ENCODE assay signal across 9 mouse cellular contexts in genomic region chr7:132735145-132735544, GRCm38 (mm10).
DNase-seq lines count a peak whose midpoint lies in the region; ATAC-seq and TF ChIP-seq lines count a peak whose summit lies in the region.
"Had no signal": no experiment of that assay in that cellular context is flagged by ENCODE, and none has a peak within 500 bp of the region (broad histone marks: within the 10 kb centered on the region; RNA-seq: fewer than 3 reads in every experiment).

No protein-coding gene starts in this region.

- TF ChIP-seq POLR2A in cortical plate, adult 2 months (IDR thresholded peaks at IDR 0.05; ENCODE audit: extremely low read depth, insufficient read depth, low read length), result no peak

- DNase-seq in 3134 (ENCODE audit: extremely low read depth, insufficient read length, low spot score), result peak; percentile 66
- peak; percentile 68 to 69 for DNase-seq in heart, postnatal 36 days
- DNase-seq in spleen, postnatal 4 days (ENCODE audit: low spot score in 2 of 2), result peak; percentile 84 to 91
- DNase-seq in cerebellum, postnatal 4 days (ENCODE audit: low spot score in 2 of 2), result no peak
- DNase-seq in Muller cell, postnatal 12 days (ENCODE audit: inconsistent ontology term), result no peak

- no peaks in the 10 kb centered on the region for H3K9me3 ChIP-seq in liver, embryonic 16.5 days (replicated peaks; ENCODE audit: control insufficient read depth, low read length)
- H3K9me3 ChIP-seq: hindbrain, embryonic 15.5 days had no signal

- intact Hi-C loops in heart, postnatal 36 days (cut with DNase I), result loop anchor here (1.0 to 2.0 kb wide), 2 partner anchors 20 to 76 kb away; no protein-coding TSS in a partner anchor

- no peak overlapping the region for H3K4me2 ChIP-seq in liver, embryonic 16.5 days (ENCODE audit: low read depth, low read length)
- H3K4me2 ChIP-seq: hindbrain, embryonic 15.5 days had no signal

- no peak overlapping the region for H3K4me3 ChIP-seq in cortical plate, adult 2 months (ENCODE audit: insufficient read depth, low read length)
- no peak overlapping the region for H3K4me3 ChIP-seq in liver, embryonic 16.5 days (ENCODE audit: low read depth, low read length)
- H3K4me3 ChIP-seq: hindbrain, embryonic 15.5 days had no signal

- H3K9ac ChIP-seq in liver, embryonic 16.5 days (ENCODE audit: low read depth, low read length), result no peak overlapping the region
- H3K9ac ChIP-seq: hindbrain, embryonic 15.5 days had no signal

- ATAC-seq in CD4-positive, CD25-positive, alpha-beta regulatory T cell, adult 4 months, result peak; percentile 99
- ATAC-seq in liver, embryonic 16.5 days (ENCODE audit: low read depth), result peak; percentile 30

- peaks cover 9% of the 10 kb centered on the region for H3K36me3 ChIP-seq in liver, embryonic 16.5 days (ENCODE audit: control insufficient read depth, insufficient read depth)
- H3K36me3 ChIP-seq: hindbrain, embryonic 15.5 days had no signal

- H3K4me1 ChIP-seq in cortical plate, adult 2 months (ENCODE audit: control insufficient read depth, insufficient read depth, low read length), result peaks cover 13% of the 10 kb centered on the region
- H3K4me1 ChIP-seq in liver, embryonic 16.5 days (ENCODE audit: control insufficient read depth, low read depth, low read length), result peaks cover 56% of the 10 kb centered on the region

- 9% methylated on average over 5 of the region's 5 CpGs for WGBS in liver, embryonic 16.5 days (ENCODE audit: insufficient replicate concordance)

- no peak for TF ChIP-seq CTCF in cortical plate, adult 2 months (IDR thresholded peaks at IDR 0.05; ENCODE audit: extremely low read depth, insufficient read depth, low read length)

- H3K27me3 ChIP-seq in liver, embryonic 16.5 days (ENCODE audit: control insufficient read depth, insufficient read depth, low read depth, low read length), result no peaks in the 10 kb centered on the region
- H3K27me3 ChIP-seq: hindbrain, embryonic 15.5 days had no signal

- peak overlapping the region; percentile 24; the same call in 1 of the 2 replicates for H3K27ac ChIP-seq in cortical plate, adult 2 months (ENCODE audit: insufficient read depth, low read length)
- H3K27ac ChIP-seq in liver, embryonic 16.5 days (ENCODE audit: low read length), result peak overlapping the region; percentile 74
- H3K27ac ChIP-seq: hindbrain, embryonic 15.5 days had no signal

Comparison
In these comparisons a context has a peak if more than half of its experiments do, and no peak if none do; other contexts are left out.
1. DNase-seq: peak in 3134 (single experiment), heart, postnatal 36 days (2 of 2) and spleen, postnatal 4 days (2 of 2); none in cerebellum, postnatal 4 days (0 of 2) and Muller cell, postnatal 12 days (single experiment).